Comparison of ENCODE assay signal across 10 mouse cellular contexts in the genomic region with DNA sequence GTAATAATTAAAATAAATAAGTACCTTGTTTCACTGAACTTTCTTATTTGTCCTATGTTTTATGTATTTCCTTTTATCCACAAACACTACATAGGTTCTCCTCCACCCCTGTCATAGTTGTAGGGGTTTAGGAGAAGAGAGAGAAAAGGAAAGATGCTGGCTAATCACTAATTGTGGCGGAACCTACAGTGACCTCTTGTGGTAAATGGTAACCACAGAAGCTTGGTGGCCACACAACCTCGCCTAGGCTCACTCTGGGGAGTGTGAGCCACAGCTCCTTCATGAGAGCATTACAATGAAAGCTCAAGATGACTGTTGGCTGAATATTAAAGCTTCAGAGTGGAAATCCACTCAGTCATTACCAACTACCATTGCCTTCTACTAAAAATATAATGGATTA. TPM values are rescaled to one million over a fixed set of nuclear protein-coding genes. Genes with fewer than 3 reads are reported as not detected.
DNase-seq lines count a peak whose midpoint lies in the region; ATAC-seq and TF ChIP-seq lines count a peak whose summit lies in the region.
"Had no signal": no experiment of that assay in that cellular context is flagged by ENCODE, and none has a peak within 500 bp of the region (broad histone marks: within the 10 kb centered on the region; RNA-seq: fewer than 3 reads in every experiment).

No protein-coding gene starts in this region.

- TF ChIP-seq CTCF in intestine, postnatal 0 days (IDR thresholded peaks at IDR 0.05; ENCODE audit: low read depth) = peak; percentile 64
- peak; percentile 74 for TF ChIP-seq CTCF in midbrain, postnatal 0 days (IDR thresholded peaks at IDR 0.05)

- no peaks in the 10 kb centered on the region for H3K9me3 ChIP-seq in intestine, postnatal 0 days (ENCODE audit: control insufficient read depth)
- H3K9me3 ChIP-seq in intestine, embryonic 15.5 days = no peaks in the 10 kb centered on the region
- no peaks in the 10 kb centered on the region for H3K9me3 ChIP-seq in midbrain, postnatal 0 days (ENCODE audit: low read length)
- H3K9me3 ChIP-seq in midbrain, embryonic 13.5 days = no peaks in the 10 kb centered on the region
- H3K9me3 ChIP-seq: liver, embryonic 15.5 days had no signal

- H3K9ac ChIP-seq in intestine, postnatal 0 days (ENCODE audit: low read depth, low read length) = no peak overlapping the region
- H3K9ac ChIP-seq in intestine, embryonic 15.5 days = no peak overlapping the region
- H3K9ac ChIP-seq in midbrain, postnatal 0 days (replicated peaks; ENCODE audit: low read length, poor library complexity, severe bottlenecking) = no peak overlapping the region
- no peak overlapping the region for H3K9ac ChIP-seq in midbrain, embryonic 13.5 days (replicated peaks)
- H3K9ac ChIP-seq: liver, embryonic 15.5 days had no signal

- ATAC-seq in intestine, postnatal 0 days = no peak
- no peak for ATAC-seq in intestine, embryonic 15.5 days
- ATAC-seq in midbrain, postnatal 0 days (ENCODE audit: low FRiP score) = no peak
- ATAC-seq in midbrain, embryonic 13.5 days = no peak
- peak; percentile 56 for ATAC-seq in common myeloid progenitor, adult 5-6 weeks (replicated peaks; ENCODE audit: low read depth, poor library complexity, severe bottlenecking)

- no peaks in the 10 kb centered on the region for H3K36me3 ChIP-seq in intestine, postnatal 0 days (ENCODE audit: control insufficient read depth, insufficient read depth)
- no peaks in the 10 kb centered on the region for H3K36me3 ChIP-seq in intestine, embryonic 15.5 days
- no peaks in the 10 kb centered on the region; the same call in 1 of the 2 replicates for H3K36me3 ChIP-seq in midbrain, postnatal 0 days (ENCODE audit: insufficient read depth, low read length)
- no peaks in the 10 kb centered on the region for H3K36me3 ChIP-seq in midbrain, embryonic 13.5 days
- H3K36me3 ChIP-seq: liver, embryonic 15.5 days had no signal

- DNase-seq in midbrain, postnatal 0 days (ENCODE audit: low spot score) = peak; percentile 51
- DNase-seq in thymus, postnatal 25 days = no peak
- no peak for DNase-seq in adrenal gland, adult (ENCODE audit: inconsistent age in 2 of 2, low spot score in 1 of 2)
- DNase-seq: adrenal gland, adult 2 months had no signal

- no peak overlapping the region for H3K4me3 ChIP-seq in intestine, postnatal 0 days (ENCODE audit: low read depth, low read length)
- H3K4me3 ChIP-seq in intestine, embryonic 15.5 days (replicated peaks) = no peak overlapping the region
- no peak overlapping the region for H3K4me3 ChIP-seq in midbrain, postnatal 0 days (ENCODE audit: low read depth, low read length)
- H3K4me3 ChIP-seq in midbrain, embryonic 13.5 days (replicated peaks) = no peak overlapping the region
- H3K4me3 ChIP-seq: liver, embryonic 15.5 days had no signal

- H3K27me3 ChIP-seq in intestine, postnatal 0 days (replicated peaks; ENCODE audit: control insufficient read depth, insufficient read depth, low read length) = peaks cover 7% of the 10 kb centered on the region; the same call in 1 of the 2 replicates
- peaks cover 9% of the 10 kb centered on the region for H3K27me3 ChIP-seq in intestine, embryonic 15.5 days (replicated peaks)
- H3K27me3 ChIP-seq in midbrain, postnatal 0 days (ENCODE audit: insufficient read depth, low read length) = no peaks in the 10 kb centered on the region
- peaks cover 8% of the 10 kb centered on the region; the same call in 1 of the 2 replicates for H3K27me3 ChIP-seq in midbrain, embryonic 13.5 days

- H3K4me1 ChIP-seq in intestine, postnatal 0 days (replicated peaks; ENCODE audit: control insufficient read depth, insufficient read depth, low read length) = no peaks in the 10 kb centered on the region
- no peaks in the 10 kb centered on the region for H3K4me1 ChIP-seq in intestine, embryonic 15.5 days (replicated peaks)
- no peaks in the 10 kb centered on the region for H3K4me1 ChIP-seq in midbrain, postnatal 0 days (ENCODE audit: insufficient read depth, low read length)
- H3K4me1 ChIP-seq in midbrain, embryonic 13.5 days (replicated peaks) = peaks cover 2% of the 10 kb centered on the region
- H3K4me1 ChIP-seq: liver, embryonic 15.5 days had no signal

- WGBS in intestine, postnatal 0 days = 35% methylated on average over 2 of the region's 2 CpGs
- 29% methylated on average over 2 of the region's 2 CpGs for WGBS in intestine, embryonic 15.5 days
- 22% methylated on average over 2 of the region's 2 CpGs for WGBS in midbrain, postnatal 0 days
- 23% methylated on average over 2 of the region's 2 CpGs for WGBS in midbrain, embryonic 13.5 days

- H3K4me2 ChIP-seq in intestine, postnatal 0 days (replicated peaks; ENCODE audit: low read depth) = no peak overlapping the region
- H3K4me2 ChIP-seq in intestine, embryonic 15.5 days (replicated peaks) = no peak overlapping the region
- no peak overlapping the region for H3K4me2 ChIP-seq in midbrain, postnatal 0 days (ENCODE audit: low read depth, low read length, poor library complexity, severe bottlenecking)
- no peak overlapping the region for H3K4me2 ChIP-seq in midbrain, embryonic 13.5 days (replicated peaks)
- H3K4me2 ChIP-seq: liver, embryonic 15.5 days had no signal

- H3K27ac ChIP-seq in intestine, postnatal 0 days (ENCODE audit: low read depth, low read length) = no peak overlapping the region
- H3K27ac ChIP-seq in intestine, embryonic 15.5 days = no peak overlapping the region
- no peak overlapping the region for H3K27ac ChIP-seq in midbrain, postnatal 0 days (ENCODE audit: low read depth, low read length)
- H3K27ac ChIP-seq in midbrain, embryonic 13.5 days = no peak overlapping the region
- H3K27ac ChIP-seq: liver, embryonic 15.5 days had no signal

RNA-seq across cellular contexts. Expression of a gene that starts 6.2 kb away (rescaled TPM):
- polyA plus RNA-seq in intestine, postnatal 0 days (2015; fragmentation: Nextera tagmentation; extraction: Ambion mirVana) = 0.03 TPM in 1 of 2 replicates, not detected in the other
- polyA plus RNA-seq in intestine, embryonic 15.5 days (2015; fragmentation: Nextera tagmentation; extraction: Ambion mirVana) = 0.04 TPM in 1 of 2 replicates, not detected in the other
- total RNA-seq in midbrain, postnatal 0 days (2014; rRNA removed) = 8.9 and 10.5 TPM in 2 replicates
- polyA plus RNA-seq in midbrain, postnatal 0 days (2015; fragmentation: Nextera tagmentation; extraction: Ambion mirVana) = 2.1 and 2.6 TPM in 2 replicates
- polyA plus RNA-seq in midbrain, embryonic 13.5 days (2015; fragmentation: Nextera tagmentation; extraction: Ambion mirVana) = 1.2 and 1.3 TPM in 2 replicates
- total RNA-seq in common myeloid progenitor, adult 5-6 weeks (2017) = not detected in 2 replicates
- polyA plus RNA-seq: liver, embryonic 15.5 days; small intestine, adult 2 months had no signal
